Mouse (Mus musculus) hindbrain, embryonic 15.5 days (tissue): ENCODE measurements around the gene Dnpep. TPM values are rescaled to one million over a fixed set of nuclear protein-coding genes. Genes with fewer than 3 reads are reported as not detected.

Experiments
- ATAC-seq: fragments of 200-750 bp; cut with Nextera tagmentation; 2 replicates; pipeline ENCODE4 v1.8.0; 2017; ENCODE audit warnings: low read depth, moderate number of reproducible peaks, moderate TSS enrichment; ENCODE audit not compliant: low FRiP score
- H3K27ac ChIP-seq: fragments of 300-500 bp; sonication (generic); replicated peaks from 2 replicates; pipeline ENCODE4 v1.5.1; 2015; ENCODE audit warnings: mild to moderate bottlenecking, inconsistent platforms
- H3K27me3 ChIP-seq: fragments of 300-500 bp; sonication (generic); 2 replicates; pipeline ENCODE4 v1.6.1; 2015; ENCODE audit warnings: control low read depth, inconsistent platforms
- H3K36me3 ChIP-seq: fragments of 300-500 bp; sonication (generic); 2 replicates; pipeline ENCODE4 v1.6.1; 2015; ENCODE audit warnings: control low read depth, inconsistent platforms
- H3K4me1 ChIP-seq: fragments of 300-500 bp; sonication (generic); replicated peaks from 2 replicates; pipeline ENCODE4 v1.6.1; 2015; ENCODE audit warnings: control low read depth, inconsistent platforms
- H3K4me2 ChIP-seq: fragments of 300-500 bp; sonication (generic); 2 replicates; pipeline ENCODE4 v1.6.1; 2015; ENCODE audit warnings: moderate library complexity, mild to moderate bottlenecking, inconsistent platforms
- H3K4me3 ChIP-seq: fragments of 300-500 bp; sonication (generic); 2 replicates; pipeline ENCODE4 v1.5.1; 2015; ENCODE audit warnings: mild to moderate bottlenecking, inconsistent platforms
- H3K9ac ChIP-seq: fragments of 300-500 bp; sonication (generic); 2 replicates; pipeline ENCODE4 v1.6.1; 2015; ENCODE audit warnings: inconsistent platforms
- H3K9me3 ChIP-seq: fragments of 300-500 bp; sonication (generic); 2 replicates; pipeline ENCODE4 v1.6.1; 2016; ENCODE audit warnings: control low read depth, inconsistent platforms
- WGBS: fragments of 180-500 bp; shearing (Covaris S2); methylation state at CpG from one replicate; pipeline ENCODE4 v1.1.7; 2015; 5-methylcytosine and 5-hydroxymethylcytosine counted together
- polyA plus RNA-seq: library from polyadenylated mRNA; unstranded; fragments of >200 nt; fragmentation: Nextera tagmentation; extraction: Ambion mirVana; gene quantifications from 2 replicates; pipeline ENCODE4 v1.2.1, GENCODE M21; 2015

The Dnpep gene
- polyA plus RNA-seq, 1 experiment from 2014 or later = 140 TPM

DNA sequence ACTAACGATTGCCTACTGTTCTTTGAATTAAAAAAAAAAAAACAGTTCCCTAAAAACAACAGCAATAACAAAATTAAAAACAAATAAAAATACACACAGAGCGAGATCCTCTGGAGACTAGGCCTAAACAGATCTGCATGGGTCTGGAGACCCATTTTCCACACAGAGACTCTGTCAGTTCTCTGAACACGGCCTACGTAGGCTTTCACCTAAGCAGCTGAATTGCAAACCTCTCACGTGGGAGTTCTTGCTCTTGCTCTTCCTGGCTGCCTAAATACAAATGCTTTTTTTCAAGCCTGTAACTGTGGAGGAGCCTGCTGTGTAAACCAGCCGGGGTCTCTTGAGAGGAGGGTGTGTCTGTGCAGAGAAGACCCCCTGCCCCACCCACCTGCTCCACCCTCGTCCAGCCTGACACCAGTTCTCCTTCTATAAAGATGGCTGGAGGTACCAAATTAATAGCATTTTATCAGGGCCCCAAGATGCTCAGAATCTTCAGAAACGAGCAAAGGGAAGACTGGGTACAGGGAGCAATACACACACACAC lies 27.8 kb downstream of the Dnpep start:
- H3K27me3 ChIP-seq = no peaks in the 10 kb centered on the region
- H3K9me3 ChIP-seq = no peaks in the 10 kb centered on the region
- H3K27ac ChIP-seq = peak overlapping the region; percentile 87
- H3K4me3 ChIP-seq = no peak overlapping the region
- ATAC-seq = no peak
- H3K9ac ChIP-seq = 0 out of 2 replicates have a peak overlapping the region, but pooled peaks have one; percentile 7
- H3K36me3 ChIP-seq = no peaks in the 10 kb centered on the region
- H3K4me1 ChIP-seq = peaks cover 32% of the 10 kb centered on the region
- no peak overlapping the region; the same call in 1 of the 2 replicates for H3K4me2 ChIP-seq
- WGBS = 21% methylated on average over 8 of the region's 8 CpGs

- no peak overlapping the region for H3K9ac ChIP-seq
- H3K4me3 ChIP-seq = no peak overlapping the region
- H3K4me2 ChIP-seq = peak overlapping the region; percentile 37
- ATAC-seq = peak; percentile 92
- H3K9me3 ChIP-seq = no peaks in the 10 kb centered on the region
- H3K27me3 ChIP-seq = no peaks in the 10 kb centered on the region
- peak overlapping the region; percentile 87 for H3K27ac ChIP-seq
- peaks cover 32% of the 10 kb centered on the region for H3K4me1 ChIP-seq
- H3K36me3 ChIP-seq = no peaks in the 10 kb centered on the region
- 4% methylated on average over 7 of the region's 7 CpGs for WGBS
Measured at GRCm38 (mm10) chr1:75289376-75289775, 28.4 kb downstream of the Dnpep start.

- WGBS = 89% methylated on average over 7 of the region's 7 CpGs
- no peak overlapping the region for H3K4me2 ChIP-seq
- no peak overlapping the region for H3K9ac ChIP-seq
- no peaks in the 10 kb centered on the region; the same call in 1 of the 2 replicates for H3K27me3 ChIP-seq
- no peak overlapping the region for H3K4me3 ChIP-seq
- peaks cover 19% of the 10 kb centered on the region for H3K4me1 ChIP-seq
- no peaks in the 10 kb centered on the region for H3K9me3 ChIP-seq
- no peak overlapping the region for H3K27ac ChIP-seq
- no peaks in the 10 kb centered on the region for H3K36me3 ChIP-seq
- ATAC-seq = no peak
Measured at GRCm38 (mm10) chr1:75284911-75285310, 32.9 kb downstream of the Dnpep start.

GRCm38 (mm10) chr1:75283017-75283416 lies 34.8 kb downstream of the Dnpep start:
- H3K4me3 ChIP-seq = no peak overlapping the region
- H3K27me3 ChIP-seq = peaks cover 3% of the 10 kb centered on the region
- peak; percentile 38; the same call in 1 of the 2 replicates for ATAC-seq
- no peak overlapping the region for H3K27ac ChIP-seq
- H3K4me1 ChIP-seq = 0 out of 2 replicates have a peak, but pooled peaks cover under 1% of the 10 kb centered on the region
- no peak overlapping the region for H3K4me2 ChIP-seq
- no peaks in the 10 kb centered on the region for H3K9me3 ChIP-seq
- WGBS = 44% methylated on average over 5 of the region's 5 CpGs
- H3K9ac ChIP-seq = no peak overlapping the region
- no peaks in the 10 kb centered on the region for H3K36me3 ChIP-seq

DNA sequence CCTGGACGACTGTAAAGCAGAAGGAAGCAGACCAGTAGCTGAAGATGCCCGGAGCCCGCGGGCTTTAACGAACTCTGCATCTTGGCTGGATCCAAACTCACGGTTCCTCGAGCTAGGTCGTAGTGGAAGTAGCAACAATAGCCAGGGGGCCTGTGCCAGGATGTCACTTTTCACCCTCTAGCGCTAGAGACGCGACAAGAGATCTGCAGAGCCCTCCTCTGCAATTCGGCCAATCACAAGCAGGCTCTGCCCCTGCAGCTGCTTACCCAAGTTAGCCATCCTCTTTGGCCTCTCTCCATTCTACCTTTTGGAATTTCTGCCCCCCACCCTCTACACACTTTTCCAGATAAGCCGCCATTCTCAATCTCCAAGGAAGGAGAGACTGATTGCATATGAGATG lies 39.6 kb downstream of the Dnpep start, which contains the start of gene Resp18:
Gene Resp18, minus strand, starts transcription at position 188 of the 400 bp plus-strand sequence.
- Histone ChIP-seq H3K4me1 (no peaks in the 10 kb centered on the region), H3K9ac (peak within 1 kb of the TSS; percentile 57), H3K27me3 (peaks cover 8% of the 10 kb centered on the region), H3K9me3 (no peaks in the 10 kb centered on the region), H3K27ac (peak within 1 kb of the TSS; percentile 78), H3K36me3 (no peaks in the 10 kb centered on the region), H3K4me2 (peak within 1 kb of the TSS; percentile 58), H3K4me3 (peak within 1 kb of the TSS; percentile 50)
- 3% methylated on average over 13 of the region's 13 CpGs for WGBS
- ATAC-seq = peak; percentile 75

DNA sequence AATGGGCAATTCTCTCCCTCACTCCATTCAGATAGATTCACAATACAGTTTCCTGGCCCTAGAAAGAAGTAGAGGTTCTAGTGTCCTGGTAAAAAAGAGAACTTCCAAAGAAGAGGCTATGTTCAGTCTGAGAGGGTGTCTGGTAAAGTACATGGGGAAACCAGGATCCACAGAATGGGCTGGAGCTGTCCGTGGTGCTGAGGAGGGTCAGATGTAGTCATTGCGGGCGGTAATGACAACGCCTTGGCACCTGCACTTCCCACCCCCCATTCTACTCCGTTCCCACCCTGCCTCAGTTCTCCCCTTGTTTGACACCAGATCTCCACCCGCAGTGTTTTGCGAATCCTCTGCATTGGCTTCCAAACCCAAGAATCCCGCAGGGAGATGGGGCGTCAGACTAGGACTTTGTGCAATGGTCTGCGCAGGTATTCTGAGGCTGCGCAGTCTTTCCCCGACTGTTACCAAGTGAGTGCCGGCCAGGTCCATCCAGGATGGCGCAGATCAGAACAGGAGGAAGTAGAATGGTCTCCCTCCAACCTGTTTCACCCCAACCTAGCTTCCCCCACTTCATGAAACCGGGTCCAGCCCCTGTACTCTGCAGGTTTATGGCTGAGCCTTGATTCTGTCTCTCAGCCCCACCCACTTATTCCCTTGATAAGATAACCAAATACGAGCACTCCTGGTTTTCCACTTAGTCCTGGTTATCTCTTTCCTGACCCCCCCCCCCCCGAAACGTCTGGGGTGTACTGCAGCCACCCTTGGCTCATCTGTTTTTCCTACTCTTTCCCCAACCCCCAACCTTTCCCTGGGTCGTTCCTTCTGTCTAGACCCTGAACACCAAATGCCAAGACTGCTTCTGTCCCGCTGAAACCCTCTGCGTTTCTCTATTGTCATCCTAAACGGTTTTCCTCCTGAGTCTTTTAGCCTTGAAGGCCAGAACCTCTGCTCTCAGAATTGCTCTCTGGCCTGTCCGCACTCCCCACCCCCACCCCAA lies 40.3 kb downstream of the Dnpep start:
- peaks cover 8% of the 10 kb centered on the region for H3K27me3 ChIP-seq
- H3K36me3 ChIP-seq = no peaks in the 10 kb centered on the region
- peak overlapping the region; percentile 50 for H3K4me3 ChIP-seq
- no peaks in the 10 kb centered on the region for H3K9me3 ChIP-seq
- H3K9ac ChIP-seq = peak overlapping the region; percentile 57
- H3K27ac ChIP-seq = peak overlapping the region; percentile 78
- H3K4me1 ChIP-seq = no peaks in the 10 kb centered on the region
- 3% methylated on average over 23 of the region's 23 CpGs for WGBS
- peak; percentile 80; the same call in 1 of the 2 replicates for ATAC-seq
- peak overlapping the region; percentile 58 for H3K4me2 ChIP-seq

DNA sequence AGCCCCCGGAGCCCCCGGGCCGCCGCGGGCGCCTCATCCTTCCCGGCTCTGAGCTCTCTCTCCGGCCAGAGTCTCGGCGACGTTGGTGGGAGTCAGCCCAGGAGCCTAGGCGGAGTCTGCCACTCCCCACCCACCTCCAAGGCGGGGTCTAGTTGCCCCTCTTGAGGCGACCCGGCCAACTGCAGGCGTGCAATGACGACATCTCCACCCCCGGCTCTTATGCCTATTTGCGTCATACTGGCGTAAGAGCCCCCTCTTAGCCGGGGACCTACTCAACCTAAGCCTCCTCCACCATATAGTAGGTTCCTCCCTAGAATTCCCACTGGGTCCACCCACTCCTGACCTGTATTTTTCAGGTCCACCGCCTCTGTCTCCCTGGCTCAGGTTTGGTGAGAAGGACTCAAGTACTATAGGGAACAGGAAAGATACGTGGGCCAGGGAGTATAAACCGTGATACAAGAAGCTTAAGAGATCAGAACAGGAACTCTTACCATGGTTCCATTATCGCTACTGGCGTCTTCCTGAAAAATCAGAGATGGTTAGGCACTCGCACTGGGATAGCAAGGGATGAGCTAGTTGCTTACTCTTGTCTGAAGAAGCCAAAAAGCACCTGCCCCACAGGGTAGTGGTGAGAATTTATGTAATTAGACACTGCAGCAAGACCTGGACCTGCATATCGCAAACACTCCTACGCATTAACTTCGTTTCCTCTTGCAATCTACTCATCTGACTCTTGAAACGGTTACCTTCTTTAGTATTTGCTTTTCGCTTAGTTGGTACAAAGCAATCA lies 53.5 kb downstream of the Dnpep start, which contains the start of gene Ptprn:
Gene Ptprn, minus strand, starts transcription at position 412 of the 790 bp plus-strand sequence.
- H3K9me3 ChIP-seq = no peaks in the 10 kb centered on the region
- H3K4me2 ChIP-seq = peak within 1 kb of the TSS; percentile 72
- 0 out of 2 replicates have a peak, but pooled peaks cover 2% of the 10 kb centered on the region for H3K36me3 ChIP-seq
- peak within 1 kb of the TSS; percentile 70 for H3K4me3 ChIP-seq
- ATAC-seq = peak; percentile 91
- H3K27me3 ChIP-seq = peaks cover 32% of the 10 kb centered on the region
- peak within 1 kb of the TSS; percentile 57 for H3K9ac ChIP-seq
- H3K4me1 ChIP-seq = peaks cover 19% of the 10 kb centered on the region
- 12% methylated on average over 31 of the region's 32 CpGs for WGBS
- peak within 1 kb of the TSS; percentile 66 for H3K27ac ChIP-seq

DNA sequence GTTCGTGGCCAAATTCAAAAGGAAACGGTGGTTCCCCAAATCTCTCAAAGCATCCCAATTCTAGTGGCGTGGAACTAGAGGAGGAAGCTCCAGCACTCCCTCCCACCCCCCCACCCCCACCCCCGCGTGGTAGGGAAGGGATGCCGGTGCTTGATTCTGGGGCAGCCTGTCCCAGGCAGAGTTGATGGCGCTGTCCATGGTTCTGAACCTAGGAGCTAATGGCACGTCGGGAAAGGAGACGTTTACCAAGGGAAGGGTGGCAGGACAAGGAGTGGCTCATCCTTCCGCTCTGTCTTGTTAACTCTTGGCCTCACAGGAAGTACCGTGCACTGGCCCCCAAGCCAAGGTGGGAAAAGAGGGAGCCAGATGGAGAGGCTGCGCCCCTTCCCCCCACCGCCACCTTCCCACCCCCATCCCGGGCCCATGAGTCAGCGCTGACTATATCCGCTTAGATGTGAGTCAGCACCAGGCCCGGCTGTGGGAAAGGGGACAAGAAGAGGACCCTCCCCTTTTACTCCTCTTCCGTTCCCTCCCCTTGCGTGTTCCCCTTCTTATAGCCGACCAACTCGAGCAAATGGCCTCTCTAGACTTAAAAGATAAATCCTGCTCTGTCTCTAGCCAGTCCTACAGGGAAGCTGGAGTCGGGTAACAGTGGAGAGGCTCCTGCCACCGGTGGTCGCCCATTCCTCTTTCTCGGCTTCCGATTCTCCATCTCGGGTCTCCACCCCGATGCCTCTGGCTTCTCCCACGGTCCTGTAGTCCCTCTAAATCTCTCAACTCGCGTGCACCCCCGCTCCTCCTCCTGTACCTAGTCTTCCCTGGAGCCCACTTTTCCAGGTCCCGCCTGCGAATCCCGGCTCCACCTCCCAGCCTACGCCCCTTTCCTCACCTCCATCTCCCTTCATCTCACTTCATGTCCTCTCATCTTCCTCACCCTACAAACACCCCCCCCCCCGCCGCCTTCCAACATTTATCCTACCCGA lies 54.5 kb downstream of the Dnpep start:
- ATAC-seq = peak; percentile 77
- Histone ChIP-seq H3K4me2 (peak overlapping the region; percentile 72), H3K27me3 (peaks cover 32% of the 10 kb centered on the region), H3K4me3 (peak overlapping the region; percentile 70), H3K9ac (peak overlapping the region; percentile 57), H3K4me1 (peaks cover 19% of the 10 kb centered on the region), H3K27ac (peak overlapping the region; percentile 66), H3K36me3 (0 out of 2 replicates have a peak, but pooled peaks cover 2% of the 10 kb centered on the region), H3K9me3 (no peaks in the 10 kb centered on the region)
- WGBS = under 1% methylated on average over 38 of the region's 40 CpGs

- no peak overlapping the region for H3K4me2 ChIP-seq
- H3K27ac ChIP-seq = no peak overlapping the region
- no peak for ATAC-seq
- H3K9me3 ChIP-seq = no peaks in the 10 kb centered on the region
- H3K9ac ChIP-seq = no peak overlapping the region
- H3K4me1 ChIP-seq = peaks cover 19% of the 10 kb centered on the region
- H3K27me3 ChIP-seq = peaks cover 32% of the 10 kb centered on the region
- no peak overlapping the region for H3K4me3 ChIP-seq
- 0 out of 2 replicates have a peak, but pooled peaks cover 3% of the 10 kb centered on the region for H3K36me3 ChIP-seq
Measured at GRCm38 (mm10) chr1:75261278-75261677, 56.5 kb downstream of the Dnpep start.
